Mouse (Mus musculus) limb, embryonic 12.5 days (tissue): ENCODE data around the gene Sh3glb2. TPM values are rescaled to one million over a fixed set of nuclear protein-coding genes. Genes with fewer than 3 reads are reported as not detected.
A peak's percentile ranks its signal among the peaks of the same experiment; 100 is the strongest.

Experiments
- ATAC-seq: fragments of 200-750 bp; cut with Nextera tagmentation; 2 replicates; pipeline ENCODE4 v1.8.0; 2017; ENCODE audit warnings: low read depth, moderate TSS enrichment; ENCODE audit not compliant: insufficient number of reproducible peaks, insufficient read depth, low FRiP score, low TSS enrichment
- H3K27ac ChIP-seq: fragments of 300-500 bp; sonication (generic); 2 replicates; pipeline ENCODE4 v1.5.1; 2016; ENCODE audit warnings: mild to moderate bottlenecking, moderate library complexity
- H3K27me3 ChIP-seq: fragments of 300-500 bp; sonication (generic); 2 replicates; pipeline ENCODE4 v1.6.1; 2016; ENCODE audit warnings: mild to moderate bottlenecking, moderate library complexity
- H3K36me3 ChIP-seq: fragments of 300-500 bp; sonication (generic); 2 replicates; pipeline ENCODE4 v1.6.1; 2016; ENCODE audit warnings: mild to moderate bottlenecking, moderate library complexity
- H3K4me1 ChIP-seq: fragments of 300-500 bp; sonication (generic); replicated peaks from 2 replicates; pipeline ENCODE4 v1.6.1; 2016
- H3K4me2 ChIP-seq: fragments of 300-500 bp; sonication (generic); 2 replicates; pipeline ENCODE4 v1.6.1; 2016; ENCODE audit warnings: mild to moderate bottlenecking, moderate library complexity
- H3K4me3 ChIP-seq: fragments of 300-500 bp; sonication (generic); replicated peaks from 2 replicates; pipeline ENCODE4 v1.5.1; 2016; ENCODE audit warnings: mild to moderate bottlenecking
- H3K9ac ChIP-seq: fragments of 300-500 bp; sonication (generic); replicated peaks from 2 replicates; pipeline ENCODE4 v1.6.1; 2016; ENCODE audit warnings: mild to moderate bottlenecking, moderate library complexity
- H3K9me3 ChIP-seq: fragments of 300-500 bp; sonication (generic); 2 replicates; pipeline ENCODE4 v1.6.1; 2016; ENCODE audit warnings: mild to moderate bottlenecking, moderate library complexity
- WGBS: fragments of 180-500 bp; shearing (Covaris S2); methylation state at CpG from one replicate; pipeline ENCODE4 v1.1.7; 2016; 5-methylcytosine and 5-hydroxymethylcytosine counted together
- polyA plus RNA-seq: library from polyadenylated mRNA; unstranded; fragments of >200 nt; fragmentation: Nextera tagmentation; extraction: Ambion mirVana; gene quantifications from 2 replicates; pipeline ENCODE4 v1.2.1, GENCODE M21; 2016

Gene Sh3glb2
- polyA plus RNA-seq, 1 experiment from 2014 or later, result 91.0 TPM

GRCm38 (mm10) chr2:30396246-30396645 lies 37.1 kb upstream of the Sh3glb2 start:
- Histone ChIP-seq H3K36me3 (peaks cover 62% of the 10 kb centered on the region), H3K9me3 (no peaks in the 10 kb centered on the region), H3K9ac (no peak overlapping the region), H3K4me1 (peaks cover 18% of the 10 kb centered on the region), H3K27me3 (no peaks in the 10 kb centered on the region), H3K4me2 (no peak overlapping the region), H3K4me3 (no peak overlapping the region), H3K27ac (no peak overlapping the region)
- no peak for ATAC-seq
- WGBS, result 85% methylated on average over 7 of the region's 7 CpGs

GRCm38 (mm10) chr2:30395757-30396156 lies 36.6 kb upstream of the Sh3glb2 start:
- H3K27me3 ChIP-seq, result no peaks in the 10 kb centered on the region
- no peak overlapping the region; the same call in 1 of the 2 replicates for H3K9ac ChIP-seq

GRCm38 (mm10) chr2:30393370-30393656 lies 34.2 kb upstream of the Sh3glb2 start:
- Histone ChIP-seq H3K36me3 (peaks cover 32% of the 10 kb centered on the region), H3K9ac (peak overlapping the region; percentile 79), H3K4me3 (peak overlapping the region; percentile 79), H3K27me3 (no peaks in the 10 kb centered on the region), H3K27ac (peak overlapping the region; percentile 85), H3K9me3 (no peaks in the 10 kb centered on the region), H3K4me2 (peak overlapping the region; percentile 97), H3K4me1 (peaks cover 19% of the 10 kb centered on the region)
- WGBS, result 79% methylated on average over 1 of the region's 1 CpGs
- no peak for ATAC-seq

More at GRCm38 (mm10) chr2:30395757-30396156, 36.6 kb upstream of the Sh3glb2 start:
- no peak overlapping the region for H3K4me3 ChIP-seq
- 92% methylated on average over 7 of the region's 7 CpGs for WGBS
- H3K4me1 ChIP-seq, result peaks cover 19% of the 10 kb centered on the region
- H3K36me3 ChIP-seq, result peaks cover 57% of the 10 kb centered on the region
- no peaks in the 10 kb centered on the region for H3K9me3 ChIP-seq
- no peak overlapping the region for H3K27ac ChIP-seq
- ATAC-seq, result no peak
- no peak overlapping the region for H3K4me2 ChIP-seq

- peaks cover 19% of the 10 kb centered on the region for H3K4me1 ChIP-seq
- H3K27ac ChIP-seq, result peak overlapping the region; percentile 85
- WGBS, result 1% methylated on average over 51 of the region's 54 CpGs
- no peaks in the 10 kb centered on the region for H3K27me3 ChIP-seq
- ATAC-seq, result peak; percentile 72
- H3K9ac ChIP-seq, result peak overlapping the region; percentile 79
- H3K4me2 ChIP-seq, result peak overlapping the region; percentile 97
- peak overlapping the region; percentile 79 for H3K4me3 ChIP-seq
- no peaks in the 10 kb centered on the region for H3K9me3 ChIP-seq
- peaks cover 27% of the 10 kb centered on the region for H3K36me3 ChIP-seq
Measured at GRCm38 (mm10) chr2:30392577-30393369, 33.6 kb upstream of the Sh3glb2 start.

GRCm38 (mm10) chr2:30392114-30392576 lies 33.0 kb upstream of the Sh3glb2 start, which contains the start of gene Dolpp1:
Dolpp1 (plus strand) TSS chr2:30392254.
- peak; percentile 100 for ATAC-seq
- peak within 1 kb of the TSS; percentile 85 for H3K27ac ChIP-seq
- peak within 1 kb of the TSS; percentile 79 for H3K4me3 ChIP-seq
- peak within 1 kb of the TSS; percentile 79 for H3K9ac ChIP-seq
- H3K9me3 ChIP-seq, result no peaks in the 10 kb centered on the region
- H3K27me3 ChIP-seq, result no peaks in the 10 kb centered on the region
- under 1% methylated on average over 40 of the region's 40 CpGs for WGBS
- H3K4me2 ChIP-seq, result peak within 1 kb of the TSS; percentile 97
- H3K36me3 ChIP-seq, result peaks cover 21% of the 10 kb centered on the region
- peaks cover 19% of the 10 kb centered on the region for H3K4me1 ChIP-seq

- peaks cover 21% of the 10 kb centered on the region for H3K36me3 ChIP-seq
- no peaks in the 10 kb centered on the region for H3K9me3 ChIP-seq
- H3K27ac ChIP-seq, result no peak overlapping the region
- H3K27me3 ChIP-seq, result no peaks in the 10 kb centered on the region
- WGBS, result 91% methylated on average over 2 of the region's 2 CpGs
- no peak for ATAC-seq
- peaks cover 19% of the 10 kb centered on the region for H3K4me1 ChIP-seq
- H3K9ac ChIP-seq, result no peak overlapping the region
- no peak overlapping the region for H3K4me3 ChIP-seq
- no peak overlapping the region for H3K4me2 ChIP-seq
Measured at GRCm38 (mm10) chr2:30389000-30389399, 29.9 kb upstream of the Sh3glb2 start.

- no peaks in the 10 kb centered on the region for H3K9me3 ChIP-seq
- WGBS, result 84% methylated on average over 9 of the region's 9 CpGs
- H3K36me3 ChIP-seq, result peaks cover 39% of the 10 kb centered on the region
- peaks cover 7% of the 10 kb centered on the region; the same call in 1 of the 2 replicates for H3K4me1 ChIP-seq
- no peaks in the 10 kb centered on the region for H3K27me3 ChIP-seq
- ATAC-seq, result no peak
- H3K9ac ChIP-seq, result no peak overlapping the region
- H3K4me2 ChIP-seq, result no peak overlapping the region
- H3K27ac ChIP-seq, result no peak overlapping the region
- no peak overlapping the region for H3K4me3 ChIP-seq
Measured at GRCm38 (mm10) chr2:30386913-30387312, 27.8 kb upstream of the Sh3glb2 start.

- WGBS, result 85% methylated on average over 4 of the region's 4 CpGs
- H3K36me3 ChIP-seq, result peaks cover 52% of the 10 kb centered on the region
Measured at GRCm38 (mm10) chr2:30385591-30385990, 26.5 kb upstream of the Sh3glb2 start.

GRCm38 (mm10) chr2:30384814-30385213 lies 25.7 kb upstream of the Sh3glb2 start:
- H3K9ac ChIP-seq, result no peak overlapping the region
- peaks cover 60% of the 10 kb centered on the region for H3K36me3 ChIP-seq
- H3K4me1 ChIP-seq, result no peaks in the 10 kb centered on the region
- no peaks in the 10 kb centered on the region for H3K27me3 ChIP-seq
- no peaks in the 10 kb centered on the region for H3K9me3 ChIP-seq
- no peak overlapping the region for H3K4me2 ChIP-seq
- H3K4me3 ChIP-seq, result no peak overlapping the region
- ATAC-seq, result no peak
- H3K27ac ChIP-seq, result no peak overlapping the region
- 90% methylated on average over 5 of the region's 5 CpGs for WGBS

More at GRCm38 (mm10) chr2:30385591-30385990, 26.5 kb upstream of the Sh3glb2 start:
- ATAC-seq, result no peak
- H3K9me3 ChIP-seq, result no peaks in the 10 kb centered on the region
- no peak overlapping the region for H3K4me3 ChIP-seq
- H3K9ac ChIP-seq, result no peak overlapping the region
- H3K27me3 ChIP-seq, result no peaks in the 10 kb centered on the region
- H3K4me2 ChIP-seq, result no peak overlapping the region
- no peaks in the 10 kb centered on the region for H3K4me1 ChIP-seq
- H3K27ac ChIP-seq, result no peak overlapping the region

GRCm38 (mm10) chr2:30381377-30381725 lies 22.2 kb upstream of the Sh3glb2 start:
- no peak overlapping the region for H3K9ac ChIP-seq
- peaks cover 95% of the 10 kb centered on the region for H3K36me3 ChIP-seq
- H3K27me3 ChIP-seq, result no peaks in the 10 kb centered on the region
- no peak overlapping the region for H3K4me3 ChIP-seq
- H3K4me1 ChIP-seq, result no peaks in the 10 kb centered on the region
- H3K4me2 ChIP-seq, result no peak overlapping the region
- H3K27ac ChIP-seq, result no peak overlapping the region
- 95% methylated on average over 4 of the region's 4 CpGs for WGBS
- no peaks in the 10 kb centered on the region for H3K9me3 ChIP-seq
- no peak for ATAC-seq

GRCm38 (mm10) chr2:30380564-30381376 lies 21.6 kb upstream of the Sh3glb2 start:
- Histone ChIP-seq H3K27ac (no peak overlapping the region), H3K36me3 (peaks cover 100% of the 10 kb centered on the region), H3K4me3 (no peak overlapping the region), H3K9me3 (no peaks in the 10 kb centered on the region), H3K9ac (no peak overlapping the region), H3K27me3 (no peaks in the 10 kb centered on the region), H3K4me1 (no peaks in the 10 kb centered on the region), H3K4me2 (no peak overlapping the region)
- 88% methylated on average over 10 of the region's 10 CpGs for WGBS
- ATAC-seq, result no peak
